Mouse (Mus musculus) neural tube, embryonic 11.5 days (tissue): Measurements from ENCODE around the gene Rasal1. TPM values are rescaled to one million over a fixed set of nuclear protein-coding genes. Genes with fewer than 3 reads are reported as not detected.

Experiments used
- ATAC-seq: fragments of 200-750 bp; cut with Nextera tagmentation; 2 replicates; pipeline ENCODE4 v1.8.0; 2017; ENCODE audit warnings: moderate number of reproducible peaks, mild to moderate bottlenecking, moderate TSS enrichment, moderate library complexity; ENCODE audit not compliant: insufficient read depth, low FRiP score, low TSS enrichment
- DNase-seq: peaks from one replicate; pipeline ENCODE4 v3.0.0-alpha.2; 2015; ENCODE audit warnings: low spot score
- H3K27ac ChIP-seq: fragments of 300-500 bp; sonication (generic); 2 replicates; pipeline ENCODE4 v1.5.1; 2014; ENCODE audit warnings: low read depth, mild to moderate bottlenecking, low read length
- H3K27me3 ChIP-seq: fragments of 300-500 bp; sonication (generic); 2 replicates; pipeline ENCODE4 v1.6.1; 2014; ENCODE audit warnings: mild to moderate bottlenecking, low read length, mixed read lengths; ENCODE audit not compliant: control insufficient read depth, insufficient read depth
- H3K36me3 ChIP-seq: fragments of 300-500 bp; sonication (generic); 2 replicates; pipeline ENCODE4 v1.6.1; 2014; ENCODE audit warnings: mild to moderate bottlenecking, low read length, moderate library complexity, mixed read lengths; ENCODE audit not compliant: control insufficient read depth, insufficient read depth
- H3K4me1 ChIP-seq: fragments of 300-500 bp; sonication (generic); 2 replicates; pipeline ENCODE4 v1.6.1; 2014; ENCODE audit warnings: low read length, mixed read lengths; ENCODE audit not compliant: control insufficient read depth, insufficient read depth
- H3K4me2 ChIP-seq: fragments of 300-500 bp; sonication (generic); 2 replicates; pipeline ENCODE4 v1.6.1; 2014; ENCODE audit warnings: low read depth, mild to moderate bottlenecking, moderate library complexity
- H3K4me3 ChIP-seq: fragments of 300-500 bp; sonication (generic); 2 replicates; pipeline ENCODE4 v1.5.1; 2014; ENCODE audit warnings: low read depth, low read length
- H3K9ac ChIP-seq: fragments of 300-500 bp; sonication (generic); 2 replicates; pipeline ENCODE4 v1.6.1; 2014; ENCODE audit warnings: mild to moderate bottlenecking, low read length
- H3K9me3 ChIP-seq: fragments of 300-500 bp; sonication (generic); 2 replicates; pipeline ENCODE4 v1.6.1; 2016; ENCODE audit warnings: low read length; ENCODE audit not compliant: control insufficient read depth
- WGBS: fragments of 180-500 bp; shearing (Covaris S2); extraction: QIAGEN DNeasy Blood & Tissue Kit; methylation state at CpG from one replicate; pipeline ENCODE4 v1.1.7; 2014; 5-methylcytosine and 5-hydroxymethylcytosine counted together
- polyA plus RNA-seq: library from polyadenylated mRNA; unstranded; fragments of >200 nt; fragmentation: Nextera tagmentation; extraction: Ambion mirVana; gene quantifications from 2 replicates; pipeline ENCODE4 v1.2.1, GENCODE M21; 2014

The Rasal1 gene
- polyA plus RNA-seq, 1 experiment from 2014 or later, result not detected

DNA sequence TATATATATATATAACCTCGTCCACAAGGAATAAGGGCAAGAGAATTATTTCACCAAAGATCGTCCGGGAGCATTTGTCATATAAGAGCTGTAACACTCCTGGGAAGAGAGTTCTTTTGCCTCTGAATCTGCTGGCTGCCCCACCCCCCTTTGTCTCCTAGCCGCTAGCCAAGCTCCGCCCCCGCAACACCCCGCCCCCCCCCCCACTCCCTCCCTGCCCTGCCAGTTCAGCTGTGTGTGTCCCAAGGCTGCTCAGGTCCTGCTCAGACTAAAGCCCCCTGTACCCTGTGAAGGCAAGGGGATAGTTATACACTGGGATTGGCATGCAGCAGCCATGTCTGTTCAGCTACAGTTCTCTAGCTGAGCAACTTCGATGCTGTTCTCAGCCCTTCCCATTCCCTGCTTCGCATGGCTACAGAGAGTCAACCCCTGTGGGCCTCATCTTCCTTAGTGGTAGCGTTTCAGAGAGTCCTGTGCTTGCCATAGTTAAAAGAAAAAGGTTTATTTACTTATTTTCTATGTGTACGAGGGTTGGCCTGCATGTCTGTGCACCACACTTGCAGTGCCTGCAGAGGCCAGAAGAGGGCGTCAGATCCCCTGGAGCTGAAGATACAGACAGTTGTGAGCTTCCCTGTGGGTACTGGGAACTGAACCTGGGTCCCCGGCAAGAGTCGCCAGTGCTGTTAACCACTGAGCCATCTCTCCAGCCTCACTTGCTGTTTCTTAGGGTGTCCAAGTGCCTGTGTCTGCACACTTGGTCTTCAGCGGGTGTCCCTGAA lies 70.2 kb downstream of the Rasal1 start:
- Histone ChIP-seq H3K9me3 (no peaks in the 10 kb centered on the region), H3K4me3 (no peak overlapping the region), H3K36me3 (no peaks in the 10 kb centered on the region), H3K4me2 (no peak overlapping the region), H3K27me3 (peaks cover 4% of the 10 kb centered on the region), H3K9ac (no peak overlapping the region), H3K4me1 (no peaks in the 10 kb centered on the region), H3K27ac (no peak overlapping the region)
- ATAC-seq, result no peak
- WGBS, result 58% methylated on average over 12 of the region's 15 CpGs
- no peak for DNase-seq

DNA sequence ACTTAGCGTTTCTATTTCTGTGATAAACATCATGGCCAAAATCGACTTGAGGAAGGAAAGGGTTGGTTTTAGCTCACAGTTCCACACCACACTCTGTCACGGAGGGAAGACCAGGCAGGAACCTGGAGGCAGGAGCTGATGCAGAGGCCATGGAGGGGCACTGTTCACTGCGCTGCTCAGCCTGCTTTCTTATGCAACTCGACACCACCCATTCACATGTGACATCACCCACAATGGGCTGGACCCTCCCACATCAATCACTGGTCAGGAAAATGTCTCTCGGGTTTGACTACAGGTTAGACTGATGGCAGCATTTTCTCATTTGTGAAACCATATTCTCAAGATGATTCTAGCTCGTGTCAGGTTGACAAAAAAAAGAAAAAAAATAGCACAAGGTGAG lies 72.4 kb downstream of the Rasal1 start:
- DNase-seq (no peak), ATAC-seq (no peak)
- Histone ChIP-seq H3K27ac (no peak overlapping the region), H3K9me3 (no peaks in the 10 kb centered on the region), H3K27me3 (no peaks in the 10 kb centered on the region), H3K4me1 (no peaks in the 10 kb centered on the region), H3K36me3 (no peaks in the 10 kb centered on the region), H3K9ac (no peak overlapping the region), H3K4me3 (no peak overlapping the region), H3K4me2 (no peak overlapping the region)
- 65% methylated on average over 7 of the region's 7 CpGs for WGBS

DNA sequence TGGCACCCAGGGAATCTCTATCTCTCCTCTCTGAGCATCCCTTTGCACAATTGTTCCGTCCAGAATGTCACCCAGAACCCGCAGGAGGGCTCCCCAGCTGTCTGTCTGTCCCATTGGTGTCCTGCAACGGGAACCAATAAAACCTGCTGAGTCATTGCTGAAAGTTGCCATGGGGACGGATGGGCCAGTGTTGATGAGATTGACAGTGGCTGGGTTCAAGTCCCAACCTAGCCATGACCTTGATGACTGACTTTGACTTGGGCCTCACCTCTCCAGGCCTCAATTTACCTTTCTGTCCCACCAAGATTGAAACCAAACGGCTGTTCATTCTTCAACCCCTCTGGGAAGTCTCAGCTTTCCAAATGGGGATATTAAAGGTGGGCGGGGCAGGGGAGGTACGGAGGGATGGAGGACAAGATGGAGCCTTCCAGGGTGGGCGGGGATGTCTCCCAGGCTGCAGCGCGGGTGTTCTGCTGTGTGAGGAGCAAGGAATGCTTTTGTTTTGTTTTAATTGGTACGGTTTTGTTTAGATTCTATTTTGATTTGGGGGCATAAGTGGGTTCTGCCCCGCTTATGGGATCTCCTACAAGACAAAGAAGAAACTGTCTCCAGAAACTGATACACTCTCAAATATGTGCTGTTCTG lies 77.3 kb downstream of the Rasal1 start:
- Histone ChIP-seq H3K9ac (no peak overlapping the region), H3K36me3 (no peaks in the 10 kb centered on the region), H3K9me3 (no peaks in the 10 kb centered on the region), H3K27me3 (no peaks in the 10 kb centered on the region), H3K4me1 (no peaks in the 10 kb centered on the region), H3K27ac (no peak overlapping the region), H3K4me2 (no peak overlapping the region), H3K4me3 (no peak overlapping the region)
- WGBS, result 56% methylated on average over 12 of the region's 12 CpGs
- ATAC-seq (no peak), DNase-seq (no peak)

Other genes with a start within 250 kb of the Rasal1 start
- gene Lhx5, start 217.1 kb upstream of the Rasal1 start, polyA plus RNA-seq, result 29.9 and 31.2 TPM in 2 replicates
- gene Sdsl, start 176.0 kb upstream of the Rasal1 start, polyA plus RNA-seq, result 5.3 and 5.9 TPM in 2 replicates
- gene Sds, start 172.3 kb upstream of the Rasal1 start, polyA plus RNA-seq, result not detected in 2 replicates
- gene Plbd2, start 145.2 kb upstream of the Rasal1 start, polyA plus RNA-seq, result 33.3 and 33.6 TPM in 2 replicates
- 2.9 and 4.9 TPM in 2 replicates for gene Slc8b1, start 137.6 kb upstream of the Rasal1 start, polyA plus RNA-seq
- gene Tpcn1, start 60.1 kb upstream of the Rasal1 start, polyA plus RNA-seq, result 14.9 and 16.8 TPM in 2 replicates
- 0.62 and 0.81 TPM in 2 replicates for gene Iqcd, start 59.8 kb upstream of the Rasal1 start, polyA plus RNA-seq
- 12.3 and 13.2 TPM in 2 replicates for gene Rita1, start 36.2 kb upstream of the Rasal1 start, polyA plus RNA-seq
- gene Ddx54, start 36.1 kb upstream of the Rasal1 start, polyA plus RNA-seq, result 42.0 and 42.6 TPM in 2 replicates
- not detected in 2 replicates for gene Cfap73, start 14.6 kb upstream of the Rasal1 start, polyA plus RNA-seq
- 7.0 and 7.4 TPM in 2 replicates for gene Dtx1, start 63.1 kb downstream of the Rasal1 start, polyA plus RNA-seq
- gene Oas2, start 101.0 kb downstream of the Rasal1 start, polyA plus RNA-seq, result not detected in 2 replicates
- gene Oas3, start 128.8 kb downstream of the Rasal1 start, polyA plus RNA-seq, result 0.08 TPM in 1 of 2 replicates, not detected in the other
- 0.18 TPM in 1 of 2 replicates, not detected in the other for gene Oas1e, start 146.7 kb downstream of the Rasal1 start, polyA plus RNA-seq
- 0.21 and 0.23 TPM in 2 replicates for gene Oas1c, start 163.7 kb downstream of the Rasal1 start, polyA plus RNA-seq
- gene Oas1f, start 198.6 kb downstream of the Rasal1 start, polyA plus RNA-seq, result not detected in 2 replicates
- gene Oas1h, start 212.6 kb downstream of the Rasal1 start, polyA plus RNA-seq, result not detected in 2 replicates
- gene Oas1g, start 238.8 kb downstream of the Rasal1 start, polyA plus RNA-seq, result not detected in 2 replicates